Mouse (Mus musculus): ENCODE results near the gene Lrrc71. TPM values are rescaled to one million over a fixed set of nuclear protein-coding genes. Genes with fewer than 3 reads are reported as not detected.

Lrrc71 gene
- polyA plus RNA-seq (2012; rRNA removed), result 0.31 TPM in 1 of 2 replicates, not detected in the other

DNA sequence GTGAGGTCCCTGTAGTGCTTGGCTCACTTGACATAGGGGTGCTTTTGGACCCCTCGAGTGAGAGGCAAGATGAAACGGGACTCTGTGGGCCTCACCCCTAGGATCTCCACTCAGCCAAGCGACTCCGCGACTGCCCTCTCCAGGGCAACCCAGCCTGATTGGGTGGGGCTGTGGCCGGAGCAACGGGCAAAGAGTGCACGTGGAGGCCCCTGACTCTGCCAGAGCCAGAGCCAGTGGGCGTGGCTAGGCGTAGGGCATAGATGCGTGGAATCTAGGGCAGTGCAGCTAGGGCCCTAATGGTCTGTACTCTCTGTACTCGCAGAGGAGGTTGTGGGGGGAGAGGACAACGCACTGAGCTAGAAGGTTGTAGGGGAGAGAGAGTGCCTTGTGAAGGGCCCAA is at the start of gene Lrrc71:
Lrrc71 (minus strand) TSS at position 195 of the 400 bp plus-strand sequence.
- 21% methylated on average over 13 of the region's 13 CpGs for WGBS
- DNase-seq (ENCODE audit: low read depth, low spot score), result no peak

GRCm38 (mm10) chr3:87796736-87797334 is 48.4 kb upstream of the Lrrc71 start, which contains the start of gene Insrr:
Gene Insrr, plus strand, starts transcription at chr3:87796951.
- 2% methylated on average over 29 of the region's 29 CpGs for WGBS
- no peak for DNase-seq (ENCODE audit: low read depth, low spot score)

DNA sequence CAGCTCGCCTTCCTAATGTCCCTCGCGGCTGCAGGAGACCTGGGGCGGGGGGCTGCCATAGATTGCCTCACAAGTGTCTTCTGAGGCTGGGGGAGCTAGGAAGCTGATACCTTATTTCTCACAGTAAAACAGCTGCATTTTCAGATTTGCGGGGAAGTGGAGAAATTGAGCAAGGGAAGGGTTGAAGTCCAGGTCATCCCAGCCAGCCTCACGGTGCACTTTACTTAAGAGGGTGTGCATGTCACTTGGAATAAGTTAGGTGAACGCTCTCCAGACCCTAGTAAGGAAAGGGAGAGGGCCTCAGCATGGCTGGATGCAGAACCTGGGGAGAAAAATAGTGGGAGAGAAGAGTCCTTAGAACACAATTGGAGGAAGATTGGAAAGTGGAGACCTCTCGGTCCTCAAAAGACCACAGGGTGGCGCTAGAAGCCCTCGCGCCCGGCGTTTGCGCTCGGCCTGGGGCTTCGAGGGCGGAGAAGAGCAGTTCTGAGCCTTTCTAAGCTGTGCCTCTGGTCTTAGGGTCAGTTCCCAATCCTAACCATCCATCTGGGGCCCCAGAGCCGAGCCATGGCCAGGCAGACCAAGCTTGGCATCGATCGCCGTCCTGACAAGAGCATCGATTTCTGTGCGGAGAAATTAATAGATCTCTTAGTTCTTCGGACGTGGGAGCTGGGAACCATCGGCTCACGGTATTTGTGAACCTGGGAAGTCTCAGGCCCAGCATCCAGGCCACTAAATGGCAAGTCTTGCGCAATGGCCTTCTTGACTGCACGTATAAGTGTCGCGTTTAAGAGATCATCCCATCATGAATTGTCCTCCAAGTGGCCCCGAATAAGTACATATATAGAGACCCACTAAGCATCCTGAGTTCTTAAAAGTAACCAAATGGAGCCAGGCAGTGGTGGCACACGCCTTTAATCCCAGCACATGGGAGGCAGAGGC is 47.2 kb upstream of the Lrrc71 start:
- DNase-seq (ENCODE audit: low read depth, low spot score), result no peak
- 17% methylated on average over 33 of the region's 33 CpGs for WGBS

DNA sequence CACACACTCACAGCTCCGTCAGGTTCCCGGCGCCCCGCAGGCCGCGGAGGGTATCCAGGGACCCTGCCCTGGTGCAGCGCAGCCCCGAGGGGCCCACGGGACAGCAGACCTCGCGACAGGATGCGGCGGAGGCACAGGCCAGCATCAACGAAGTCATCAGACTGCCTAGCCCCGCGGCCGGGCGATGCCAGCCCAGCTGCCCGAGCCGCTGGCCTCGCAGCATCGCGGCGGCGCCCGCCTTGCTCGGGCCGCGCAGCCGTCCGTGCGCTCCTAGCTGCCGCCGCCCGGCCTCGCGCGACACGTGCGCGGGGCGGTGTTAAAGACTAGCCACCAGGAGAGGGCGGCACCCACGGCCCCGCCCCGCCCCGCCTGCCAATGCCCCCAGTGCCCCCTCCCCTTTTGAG is 46.5 kb upstream of the Lrrc71 start, which contains the start of gene Ntrk1:
Ntrk1 (minus strand) TSS at position 241 of the 404 bp plus-strand sequence.
- DNase-seq (ENCODE audit: low read depth, low spot score), result no peak
- 1% methylated on average over 44 of the region's 47 CpGs for WGBS

DNA sequence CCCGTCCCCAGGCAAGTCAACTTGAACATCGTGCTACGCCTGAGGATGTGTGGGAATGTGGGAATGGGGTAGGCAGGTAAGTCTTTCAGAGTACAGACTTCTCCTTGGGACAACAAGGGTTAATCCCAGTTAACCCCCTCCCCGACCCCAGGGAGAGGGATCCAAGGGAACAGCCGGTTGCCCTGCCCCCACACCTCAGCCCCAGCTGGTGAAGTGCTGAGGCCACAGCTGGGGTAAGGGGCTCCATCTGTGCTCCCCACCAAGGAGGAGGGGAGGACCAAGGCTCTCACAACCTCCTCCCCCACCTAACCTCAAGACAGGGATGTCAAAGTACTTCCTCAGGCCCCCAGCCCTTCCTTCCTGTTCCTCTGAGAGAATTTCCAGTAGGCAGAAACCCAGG is 41.3 kb upstream of the Lrrc71 start:
- 53% methylated on average over 5 of the region's 5 CpGs for WGBS

DNA sequence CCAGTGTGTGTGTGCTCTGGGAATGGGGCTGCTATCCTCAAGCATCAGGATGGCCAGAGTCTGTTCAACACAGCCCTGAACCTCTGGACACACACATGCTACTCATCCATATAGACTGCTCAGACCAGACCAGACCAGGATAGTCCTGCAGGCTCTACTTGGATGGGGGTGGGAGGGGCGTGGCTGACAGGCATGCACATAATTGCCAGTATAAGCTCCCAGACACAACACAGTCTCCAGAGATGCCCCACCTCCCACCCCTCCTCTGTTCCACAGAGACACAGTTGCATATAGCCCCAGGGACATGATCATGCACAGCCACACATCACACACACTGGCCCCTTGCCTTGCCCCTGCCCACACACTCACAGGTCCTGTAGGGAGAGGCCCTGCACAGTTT is 40.8 kb upstream of the Lrrc71 start:
- no peak for DNase-seq (ENCODE audit: low read depth, low spot score)
- 50% methylated on average over 1 of the region's 1 CpGs for WGBS

More for the DNA sequence above, 41.3 kb upstream of the Lrrc71 start:
- no peak for DNase-seq (ENCODE audit: low read depth, low spot score)

GRCm38 (mm10) chr3:87785626-87786214 is 37.3 kb upstream of the Lrrc71 start:
- WGBS, result 44% methylated on average over 6 of the region's 6 CpGs
- DNase-seq (ENCODE audit: low read depth, low spot score), result no peak

- WGBS, result 66% methylated on average over 5 of the region's 5 CpGs
- no peak for DNase-seq (ENCODE audit: low read depth, low spot score)
These were observed 36.7 kb upstream of the Lrrc71 start for GRCm38 (mm10) chr3:87785156-87785555.

DNA sequence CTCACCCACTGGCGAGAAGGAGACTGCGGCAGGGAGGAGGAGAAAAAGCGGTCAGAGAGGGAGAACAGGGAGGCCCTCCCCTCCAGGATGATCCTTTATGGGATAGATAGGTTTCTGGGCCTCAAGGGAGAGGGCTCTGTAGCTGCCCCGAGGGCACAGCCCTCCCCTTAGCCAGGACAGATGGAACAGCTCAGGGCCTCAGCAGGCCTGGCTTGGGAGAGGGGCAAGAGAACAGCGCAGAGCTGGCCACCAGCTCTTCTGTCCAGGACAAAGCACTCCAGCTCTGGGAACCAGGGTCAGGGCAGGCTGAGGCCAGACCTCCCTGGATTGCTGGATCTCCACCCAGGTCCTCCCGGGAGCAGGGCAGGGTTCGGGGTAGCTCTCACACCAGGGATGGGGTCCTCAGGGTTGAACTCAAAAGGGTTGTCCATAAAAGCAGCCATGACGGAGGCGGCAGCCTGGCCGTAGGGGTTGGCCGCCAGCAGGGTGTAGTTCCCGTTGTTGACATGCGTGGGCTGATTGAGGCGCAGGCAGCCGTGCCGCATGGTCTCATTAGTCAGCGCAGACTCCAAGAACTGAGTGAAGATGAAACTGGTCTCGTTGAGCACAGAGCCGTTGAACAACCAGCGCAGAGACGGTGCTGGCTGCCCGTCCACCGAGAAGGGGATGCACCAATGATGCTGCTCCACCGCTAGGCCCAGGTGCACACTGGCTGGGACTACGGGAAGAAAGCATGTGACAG is 35.0 kb upstream of the Lrrc71 start:
- WGBS, result 81% methylated on average over 25 of the region's 25 CpGs
- no peak for DNase-seq (ENCODE audit: low read depth, low spot score)

GRCm38 (mm10) chr3:87779086-87779485 is 30.7 kb upstream of the Lrrc71 start:
- no peak for DNase-seq (ENCODE audit: low read depth, low spot score)
- whole genome bisulfite sequencing, result 62% methylated on average over 2 of the region's 2 CpGs

DNA sequence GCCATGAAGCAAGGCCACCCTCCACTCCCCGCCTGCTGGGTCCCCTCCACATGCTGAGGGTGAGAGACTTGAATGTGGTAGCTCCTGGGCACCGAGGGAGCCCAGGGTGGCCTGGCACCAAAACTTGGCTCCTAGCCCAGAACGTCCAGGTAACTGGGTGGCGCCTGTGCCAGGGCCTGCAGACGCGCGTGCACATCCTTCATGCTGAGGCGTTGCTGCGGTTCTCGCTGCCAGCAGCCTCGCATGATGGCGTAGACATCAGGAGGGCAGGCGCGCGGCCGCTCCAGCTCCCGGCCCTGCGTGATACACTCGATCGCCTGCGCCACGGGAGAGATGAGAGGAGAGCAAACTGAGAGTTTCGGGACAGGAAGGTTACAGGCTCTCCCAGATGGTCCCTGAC is 29.9 kb upstream of the Lrrc71 start:
- DNase-seq (ENCODE audit: low read depth, low spot score), result no peak
- 35% methylated on average over 23 of the region's 23 CpGs for WGBS

- WGBS, result 18% methylated on average over 6 of the region's 6 CpGs
- no peak for DNase-seq (ENCODE audit: low read depth, low spot score)
These were observed 22.7 kb upstream of the Lrrc71 start for GRCm38 (mm10) chr3:87771088-87771487.

- no peak for DNase-seq (ENCODE audit: low read depth, low spot score)
- WGBS, result 0% methylated on average over 4 of the region's 4 CpGs
These were observed 21.9 kb upstream of the Lrrc71 start for GRCm38 (mm10) chr3:87770280-87770679.

GRCm38 (mm10) chr3:87769506-87769905 is 21.1 kb upstream of the Lrrc71 start:
- 80% methylated on average over 8 of the region's 8 CpGs for WGBS
- no peak for DNase-seq (ENCODE audit: low read depth, low spot score)

- WGBS, result 1% methylated on average over 37 of the region's 37 CpGs
- DNase-seq (ENCODE audit: low read depth, low spot score), result no peak
These were observed 20.4 kb upstream of the Lrrc71 start for GRCm38 (mm10) chr3:87768844-87769243.

DNA sequence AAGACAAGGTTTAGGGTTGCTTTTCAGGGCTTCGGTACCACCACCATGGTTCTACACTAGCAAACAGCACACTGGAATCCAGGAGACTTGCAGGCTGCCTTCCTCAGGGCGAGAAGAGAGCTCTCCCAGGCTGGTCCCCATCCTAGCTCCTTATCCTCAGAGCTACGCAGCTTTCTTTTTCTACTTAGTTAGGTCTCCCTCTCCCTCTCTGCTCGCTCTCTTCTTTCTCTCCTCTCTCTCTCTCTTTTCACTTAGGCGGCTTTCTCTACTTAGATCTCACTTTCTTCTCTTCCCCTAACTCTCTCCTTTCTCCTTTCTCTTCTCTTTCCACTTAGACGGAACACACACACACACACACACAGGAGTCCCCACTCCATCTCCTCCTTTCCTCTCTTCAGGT is 20.0 kb upstream of the Lrrc71 start:
- WGBS, result 53% methylated on average over 6 of the region's 6 CpGs
- no peak for DNase-seq (ENCODE audit: low read depth, low spot score)

DNA sequence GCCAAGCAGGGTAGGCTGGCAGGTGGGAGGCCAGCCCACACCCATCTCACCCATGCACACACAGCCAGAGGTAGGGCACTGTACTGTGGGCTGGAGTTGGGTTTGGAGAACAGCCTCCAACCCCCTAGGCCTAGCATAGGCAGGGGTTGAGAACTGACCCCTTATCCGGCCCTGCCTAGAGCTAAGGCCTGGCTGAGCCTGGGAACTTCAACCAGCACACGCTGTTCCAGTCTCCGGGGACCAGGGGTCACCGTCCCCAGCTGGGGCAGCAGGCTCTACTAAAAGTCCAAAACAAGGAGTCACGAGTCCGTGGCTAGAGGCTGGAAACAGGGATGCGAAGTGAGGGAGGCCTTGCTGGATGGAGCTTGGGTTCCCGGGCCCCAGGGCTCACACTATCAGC is 19.3 kb upstream of the Lrrc71 start:
- no peak for DNase-seq (ENCODE audit: low read depth, low spot score)
- WGBS, result 72% methylated on average over 8 of the region's 8 CpGs

GRCm38 (mm10) chr3:87766284-87766667 is 17.9 kb upstream of the Lrrc71 start:
- DNase-seq (ENCODE audit: low read depth, low spot score), result no peak
- 79% methylated on average over 3 of the region's 3 CpGs for whole genome bisulfite sequencing

GRCm38 (mm10) chr3:87765631-87766283 is 17.3 kb upstream of the Lrrc71 start:
- WGBS, result 87% methylated on average over 5 of the region's 5 CpGs

More at GRCm38 (mm10) chr3:87765631-87766283, 17.3 kb upstream of the Lrrc71 start:
- no peak for DNase-seq (ENCODE audit: low read depth, low spot score)
